Mouse (Mus musculus) adipocyte (in vitro differentiated cells): Measurements from ENCODE around the gene Znhit1.
"Not testable (repeated sequence)": the region's sequence is repeated elsewhere in the genome, so short reads cannot be mapped to it uniquely, and the experiment has no call there.

Source experiments
- DNase-seq: peaks from one replicate; pipeline ENCODE4 v3.0.0-alpha.2; 2016; ENCODE audit warnings: low spot score

Gene Znhit1

DNA sequence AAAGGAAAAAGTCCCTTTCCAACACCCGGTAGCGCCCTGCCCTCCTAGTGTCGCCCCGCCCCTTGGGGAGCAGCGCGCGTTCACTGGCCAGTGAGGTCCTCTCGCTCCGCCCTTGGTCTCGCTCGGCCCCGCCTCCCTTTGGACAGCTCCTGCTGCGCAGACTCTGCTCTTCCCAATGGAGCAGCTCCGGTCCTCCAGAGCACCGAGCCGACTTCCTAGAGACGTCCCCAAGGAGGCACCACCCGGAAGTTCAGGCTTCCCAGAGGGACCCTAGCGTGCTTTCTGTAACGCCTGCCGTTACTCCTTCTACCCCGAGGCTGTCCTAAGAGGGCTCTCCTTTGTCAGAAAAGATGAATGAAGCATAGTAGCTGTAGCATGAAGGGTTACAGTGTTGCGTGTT lies 34.8 kb downstream of the Znhit1 start, which contains the start of gene Fis1:
Gene Fis1, plus strand, starts transcription at position 261 of the 400 bp plus-strand sequence.
- peak; percentile 100 for DNase-seq

DNA sequence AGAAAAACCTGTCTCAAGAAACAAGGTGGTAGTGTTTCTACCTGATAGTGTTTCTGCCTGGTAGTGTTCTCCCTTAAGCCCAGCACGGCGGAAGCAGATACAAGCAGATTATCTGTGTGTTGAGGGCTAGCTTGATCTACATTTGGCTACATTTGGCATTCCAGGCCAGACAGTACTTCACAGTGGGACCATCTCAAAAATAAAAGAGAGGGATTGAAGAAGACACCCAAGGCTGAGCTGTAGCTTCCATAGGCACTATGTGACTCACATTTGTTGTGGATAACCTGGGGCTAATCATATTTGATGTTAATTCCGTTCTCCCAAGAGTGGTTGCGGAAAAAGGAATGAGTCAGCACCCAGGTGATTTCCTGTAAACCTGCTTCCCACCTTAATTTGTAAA lies 35.7 kb downstream of the Znhit1 start:
- no peak for DNase-seq

- DNase-seq = no peak
Measured at GRCm38 (mm10) chr5:136950521-136950920, 37.3 kb downstream of the Znhit1 start.

GRCm38 (mm10) chr5:136949551-136950336 lies 38.1 kb downstream of the Znhit1 start:
- DNase-seq = not testable (repeated sequence)

DNA sequence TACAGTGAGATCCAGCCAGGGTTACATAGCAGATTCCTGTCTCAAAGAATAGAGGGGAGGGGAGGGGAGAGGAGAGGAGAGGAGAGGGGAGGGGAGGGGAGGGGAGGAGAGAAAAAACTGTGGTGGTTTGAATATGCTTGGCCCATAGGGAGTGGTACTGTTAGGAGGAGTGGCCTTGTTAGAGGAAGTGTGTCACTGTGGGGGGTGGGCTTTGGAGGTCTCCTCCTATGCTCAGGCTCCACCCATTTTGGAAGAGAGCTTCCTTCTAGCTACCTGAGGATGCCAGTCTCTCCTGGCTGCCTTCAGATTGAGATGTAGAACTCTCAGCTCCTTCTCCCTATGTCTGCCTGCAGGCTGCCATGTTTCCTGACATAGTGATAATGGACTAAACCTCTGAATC lies 39.9 kb downstream of the Znhit1 start:
- no peak for DNase-seq

DNA sequence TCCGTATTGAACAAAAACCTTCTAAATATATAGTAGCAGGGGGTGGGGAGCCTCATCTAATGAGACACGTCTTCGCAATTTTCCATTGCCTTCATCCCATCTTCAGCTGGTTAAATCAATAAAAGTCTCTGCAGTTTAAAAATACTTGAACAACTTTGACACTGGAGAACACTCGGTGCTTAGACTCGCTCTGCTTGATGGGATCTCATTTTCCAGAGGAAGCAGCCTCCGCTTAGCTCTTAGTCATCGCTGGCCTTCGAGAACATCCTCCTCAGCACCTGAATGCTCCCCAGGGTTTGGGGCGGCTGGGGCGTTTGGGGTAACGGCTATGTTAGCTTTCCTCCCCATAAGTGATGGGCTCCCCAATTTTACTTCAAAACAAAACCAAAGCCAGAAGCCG lies 42.7 kb downstream of the Znhit1 start:
- no peak for DNase-seq

GRCm38 (mm10) chr5:136943382-136943781 lies 44.4 kb downstream of the Znhit1 start:
- no peak for DNase-seq

- DNase-seq = peak; percentile 71
Measured at GRCm38 (mm10) chr5:136942781-136943180, 45.0 kb downstream of the Znhit1 start.

GRCm38 (mm10) chr5:136940845-136941560 lies 46.8 kb downstream of the Znhit1 start:
- DNase-seq = no peak

DNA sequence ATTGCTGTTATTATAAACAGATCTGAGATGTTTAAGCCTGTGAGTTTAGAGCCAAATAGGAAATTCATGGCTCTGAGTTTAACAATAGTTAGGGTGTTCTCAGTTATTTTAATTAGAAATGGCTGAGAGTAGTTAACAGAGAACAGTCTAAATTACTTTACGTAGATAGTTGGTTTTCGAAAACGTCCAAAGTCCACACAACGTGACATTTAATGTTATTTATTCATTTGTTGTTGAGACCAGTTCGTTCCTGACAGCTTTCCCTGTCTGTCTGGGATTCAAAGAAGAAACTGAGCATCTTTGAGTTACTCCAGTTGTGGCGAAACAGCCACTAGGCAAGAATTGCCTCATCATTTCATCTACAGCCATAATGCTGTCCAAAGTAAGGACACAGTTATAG lies 47.8 kb downstream of the Znhit1 start:
- not testable (repeated sequence) for DNase-seq

DNA sequence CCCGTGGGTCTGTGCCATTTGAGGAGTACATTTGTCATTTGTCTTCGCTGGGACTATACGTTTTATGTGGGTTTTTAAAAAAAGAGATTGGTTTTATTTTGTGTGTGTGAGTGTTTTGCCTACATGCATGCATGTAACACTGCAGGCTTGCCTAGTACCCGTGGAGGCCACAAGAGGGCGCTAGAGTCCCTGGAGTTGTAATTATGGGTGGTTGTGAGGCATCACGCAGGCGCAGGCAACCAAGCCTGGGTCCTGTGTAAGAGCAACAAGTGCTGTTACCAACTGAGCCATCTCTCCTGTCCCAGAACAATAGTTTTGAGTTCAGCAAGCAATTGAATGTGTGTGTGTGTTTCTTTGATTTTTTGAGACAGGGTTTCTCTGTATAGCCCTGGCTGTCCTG lies 48.5 kb downstream of the Znhit1 start:
- no peak for DNase-seq

DNA sequence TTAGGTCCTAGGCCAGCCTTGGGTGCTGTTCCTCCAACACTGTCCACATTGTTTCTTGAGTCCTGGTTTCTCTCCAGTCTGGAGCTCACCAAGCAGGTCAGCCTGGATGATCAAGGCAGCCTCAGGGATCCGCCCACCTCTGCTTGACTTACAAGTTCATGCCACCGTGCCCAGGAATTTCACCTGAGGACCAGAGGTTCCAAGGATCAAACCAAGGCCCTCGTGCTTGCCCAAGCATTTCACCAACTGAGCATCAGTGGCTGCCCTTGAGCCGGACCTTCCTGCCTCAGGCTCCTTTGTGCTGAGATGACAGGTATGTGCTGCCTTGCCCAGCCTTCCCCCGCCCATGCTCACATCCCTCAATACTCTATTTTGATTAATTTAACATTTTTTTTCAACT lies 50.2 kb downstream of the Znhit1 start:
- no peak for DNase-seq

DNA sequence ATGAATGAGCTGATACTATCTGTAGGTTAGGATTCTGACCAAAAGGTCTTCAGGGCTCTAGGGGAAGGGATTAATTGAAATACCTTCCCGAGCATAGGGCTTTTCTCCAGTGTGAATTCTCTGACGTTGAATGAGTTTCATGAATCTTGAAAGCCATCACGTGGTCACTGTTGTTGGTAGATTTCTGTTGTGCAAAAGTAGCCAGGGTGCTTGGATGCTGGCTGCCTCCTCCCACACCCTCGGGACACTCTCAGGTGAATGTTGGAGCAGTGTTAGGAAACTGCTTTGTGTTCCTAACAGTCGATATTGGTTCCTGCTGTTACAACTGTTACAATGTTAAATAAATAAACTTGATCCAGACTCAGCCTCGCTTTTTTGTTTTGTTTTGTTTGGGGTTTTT lies 51.1 kb downstream of the Znhit1 start:
- no peak for DNase-seq

DNA sequence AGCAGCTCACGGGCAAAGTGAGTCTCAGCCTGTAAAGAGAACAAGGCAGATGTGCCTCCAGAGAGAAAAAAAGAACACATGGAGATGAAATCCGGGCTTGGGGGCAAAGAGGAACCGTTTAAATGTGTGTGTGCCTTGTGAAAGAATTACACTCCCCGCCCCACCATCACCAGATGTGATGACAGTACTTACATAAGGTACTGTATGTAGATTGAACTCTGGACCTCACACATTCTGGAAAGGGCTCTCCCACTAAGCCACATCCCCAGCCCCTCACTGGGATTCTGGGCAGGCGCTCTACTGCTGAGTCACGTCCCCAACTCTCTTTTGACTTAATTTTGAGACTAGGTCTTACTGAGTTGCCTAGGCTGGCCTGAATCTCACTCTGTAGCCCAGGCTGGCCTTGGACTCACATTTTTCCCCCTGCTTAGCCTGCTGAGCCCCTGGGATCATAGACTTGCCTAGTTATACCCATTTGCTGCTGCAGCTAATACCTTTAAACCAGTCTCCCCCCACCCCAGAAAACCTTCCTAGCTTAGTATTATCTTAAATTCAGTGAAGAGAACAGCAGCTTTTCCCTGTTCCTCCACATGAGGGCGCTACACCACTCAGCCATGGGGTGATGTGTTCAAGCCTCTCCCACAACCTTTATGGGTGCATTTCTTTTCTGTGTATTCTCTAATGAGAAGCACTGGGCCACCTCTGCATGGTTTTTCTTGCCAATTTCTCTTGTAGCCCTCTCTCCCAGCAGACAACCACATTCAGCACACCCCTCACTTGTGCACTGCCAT lies 51.7 kb downstream of the Znhit1 start:
- peak; percentile 70 for DNase-seq

DNA sequence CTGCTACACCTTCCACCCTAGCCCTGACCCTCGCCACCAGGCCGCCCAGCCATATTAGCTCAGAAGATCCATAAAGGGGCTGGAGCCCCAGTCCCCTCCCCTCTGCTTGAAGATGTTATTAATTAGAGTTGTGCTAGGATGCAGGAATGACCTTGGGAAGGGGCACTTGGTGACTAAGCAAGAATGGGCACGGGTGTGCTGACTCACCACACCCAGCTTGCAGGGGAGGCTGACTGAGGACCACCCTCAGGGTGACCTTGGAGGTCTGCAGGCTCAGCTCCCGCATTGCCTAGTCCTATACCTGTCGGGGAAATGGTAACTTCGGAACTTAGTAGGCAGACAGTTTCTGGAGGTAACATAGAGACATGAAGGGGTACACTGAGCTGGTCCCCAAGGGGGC lies 53.9 kb downstream of the Znhit1 start:
- no peak for DNase-seq

DNA sequence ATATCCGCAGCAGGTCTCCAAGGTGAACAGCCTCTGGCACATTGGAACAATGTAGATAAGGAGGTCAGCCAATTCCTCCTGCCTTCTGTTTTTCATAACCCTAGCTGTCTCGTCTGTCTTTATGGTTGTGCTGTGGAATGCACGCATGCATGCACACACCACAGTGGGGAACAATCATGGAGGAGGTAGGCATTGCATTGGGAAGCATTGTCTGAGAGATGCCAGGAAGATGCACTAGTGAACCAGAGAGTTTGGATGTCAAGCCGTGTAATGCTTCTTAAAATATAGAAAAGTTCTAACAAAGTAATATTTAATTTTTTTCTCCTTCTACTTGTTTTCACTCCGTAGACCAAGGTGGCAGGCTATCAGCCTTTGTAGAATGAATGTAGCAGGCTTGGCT lies 54.9 kb downstream of the Znhit1 start:
- no peak for DNase-seq
